ENCODE assay signal across 12 mouse cellular contexts in the genomic region with DNA sequence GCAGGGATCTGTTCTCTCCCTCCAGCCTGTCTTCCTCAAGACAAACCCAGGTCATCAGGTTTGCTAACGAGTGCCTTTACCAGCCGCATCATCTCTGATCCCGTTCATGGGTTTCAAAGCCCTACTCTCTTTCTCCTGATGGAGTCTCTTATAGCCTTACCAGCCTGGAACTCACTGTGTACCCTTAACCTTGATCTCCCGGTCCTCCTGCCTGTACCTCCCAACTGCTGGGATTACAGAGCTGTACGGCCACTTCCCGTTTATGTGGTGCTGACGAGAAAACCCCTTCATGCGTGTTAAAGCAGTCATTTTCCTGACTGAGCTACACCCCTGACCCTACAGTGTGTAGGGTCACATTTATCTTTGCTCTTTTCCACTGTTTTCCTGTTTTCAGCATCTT. TPM values are rescaled to one million over a fixed set of nuclear protein-coding genes. Genes with fewer than 3 reads are reported as not detected.
DNase-seq lines count a peak whose midpoint lies in the region; ATAC-seq lines count a peak whose summit lies in the region.
"Had no signal": no experiment of that assay in that cellular context is flagged by ENCODE, and none has a peak within 500 bp of the region (broad histone marks: within the 10 kb centered on the region; RNA-seq: fewer than 3 reads in every experiment).

No protein-coding gene starts in this region.

- peaks cover 26% of the 10 kb centered on the region; the same call in 1 of the 2 replicates for H3K4me1 ChIP-seq in kidney, embryonic 14.5 days (ENCODE audit: control insufficient read depth, insufficient read depth, low read length)
- peaks cover 8% of the 10 kb centered on the region; the same call in 1 of the 2 replicates for H3K4me1 ChIP-seq in brown adipose tissue, adult 24 weeks (ENCODE audit: control insufficient read depth, insufficient read depth, insufficient read length, low read length)
- peaks cover 89% of the 10 kb centered on the region for H3K4me1 ChIP-seq in megakaryocyte, embryonic 14.5 days

- ATAC-seq in kidney, embryonic 14.5 days (ENCODE audit: low FRiP score, low TSS enrichment): no peak

- WGBS in kidney, embryonic 14.5 days: 29% methylated on average over 8 of the region's 8 CpGs

- H3K27me3 ChIP-seq in kidney, embryonic 14.5 days (ENCODE audit: control insufficient read depth, insufficient read depth, low read length): no peaks in the 10 kb centered on the region
- H3K27me3 ChIP-seq in megakaryocyte, embryonic 14.5 days (replicated peaks): no peaks in the 10 kb centered on the region

- H3K27ac ChIP-seq in kidney, embryonic 14.5 days (ENCODE audit: low read depth, low read length): peak overlapping the region; percentile 42; the same call in 1 of the 2 replicates
- peak overlapping the region; percentile 69 for H3K27ac ChIP-seq in brown adipose tissue, adult 24 weeks (replicated peaks; ENCODE audit: low read depth, low read length)
- H3K27ac ChIP-seq: hindbrain, embryonic 10.5 days had no signal

- H3K4me3 ChIP-seq in kidney, embryonic 14.5 days (ENCODE audit: low read length): no peak overlapping the region
- H3K4me3 ChIP-seq in brown adipose tissue, adult 24 weeks (ENCODE audit: insufficient read depth, low read depth, low read length): no peak overlapping the region
- peak overlapping the region; percentile 46 for H3K4me3 ChIP-seq in megakaryocyte, embryonic 14.5 days (replicated peaks)
- H3K4me3 ChIP-seq: hindbrain, embryonic 10.5 days had no signal

- no peak for DNase-seq in kidney, postnatal 14 days
- DNase-seq in B cell, adult 2 months: peak; percentile 45 to 50
- no peak for DNase-seq in lung, postnatal 4 days
- no peak for DNase-seq in retina, postnatal 1 day
- DNase-seq in urinary bladder, postnatal 4 days (ENCODE audit: low spot score in 2 of 2): no peak
- DNase-seq: lung, embryonic 14.5 days; midbrain, embryonic 14.5 days; thymus, postnatal 4 days had no signal

- H3K9me3 ChIP-seq in kidney, embryonic 14.5 days (ENCODE audit: control insufficient read depth, low read length): no peaks in the 10 kb centered on the region
- H3K9me3 ChIP-seq in megakaryocyte, embryonic 14.5 days: no peaks in the 10 kb centered on the region
- H3K9me3 ChIP-seq: hindbrain, embryonic 10.5 days had no signal

- 0 out of 2 replicates have a peak overlapping the region, but pooled peaks have one; percentile 18 for H3K9ac ChIP-seq in kidney, embryonic 14.5 days (ENCODE audit: low read depth, low read length)
- H3K9ac ChIP-seq: lung, embryonic 14.5 days had no signal

- no peaks in the 10 kb centered on the region; the same call in 1 of the 2 replicates for H3K36me3 ChIP-seq in kidney, embryonic 14.5 days (ENCODE audit: control insufficient read depth, insufficient read depth, low read length)
- H3K36me3 ChIP-seq in megakaryocyte, embryonic 14.5 days (replicated peaks; ENCODE audit: low read length): peaks cover 94% of the 10 kb centered on the region
- H3K36me3 ChIP-seq: hindbrain, embryonic 10.5 days had no signal

- no peak overlapping the region for H3K4me2 ChIP-seq in kidney, embryonic 14.5 days (replicated peaks; ENCODE audit: low read depth, low read length)
- H3K4me2 ChIP-seq: lung, embryonic 14.5 days had no signal

RNA-seq across cellular contexts. Expression of gene Taok3, which starts 39.4 kb away (rescaled TPM):
- 11.7 and 16.3 TPM in 2 replicates for polyA plus RNA-seq in kidney, embryonic 14.5 days (2014; fragmentation: Nextera tagmentation; extraction: Ambion mirVana)
- 5.6 and 6.3 TPM in 2 replicates for polyA plus RNA-seq in brown adipose tissue, adult 24 weeks (2012; ENCODE audit: insufficient read depth, insufficient read length, missing spikeins)
- 75.0 and 157 TPM in 2 replicates for polyA plus RNA-seq in megakaryocyte, embryonic 14.5 days (2012; ENCODE audit: insufficient read depth, low replicate concordance)

RNA-seq across cellular contexts. Expression of gene Suds3, which starts 43.4 kb away (rescaled TPM):
- 49.2 and 70.7 TPM in 2 replicates for polyA plus RNA-seq in kidney, embryonic 14.5 days (2014; fragmentation: Nextera tagmentation; extraction: Ambion mirVana)
- polyA plus RNA-seq in brown adipose tissue, adult 24 weeks (2012; ENCODE audit: insufficient read depth, insufficient read length, missing spikeins): 87.1 and 89.6 TPM in 2 replicates
- 37.1 and 38.0 TPM in 2 replicates for polyA plus RNA-seq in megakaryocyte, embryonic 14.5 days (2012; ENCODE audit: insufficient read depth, low replicate concordance)

Comparison
In these comparisons a context has a peak if more than half of its experiments do, and no peak if none do; other contexts are left out.
1. DNase-seq: peak in B cell, adult 2 months (2 of 2); none in kidney, postnatal 14 days (single experiment), lung, postnatal 4 days (0 of 2), retina, postnatal 1 day (single experiment) and urinary bladder, postnatal 4 days (0 of 2).